Mouse (Mus musculus): ENCODE measurements around the gene Dlg4. TPM values are rescaled to one million over a fixed set of nuclear protein-coding genes. Genes with fewer than 3 reads are reported as not detected.
A peak's percentile ranks its signal among the peaks of the same experiment; 100 is the strongest.

Dlg4 gene
- total and polyA plus RNA-seq, 3 experiments, result 6.5 to 24.7 TPM; not detected in 1

- H3K27ac ChIP-seq (ENCODE audit: control insufficient read depth, low read depth, low read length), result no peak overlapping the region
- no peaks in the 10 kb centered on the region for H3K9me3 ChIP-seq (replicated peaks; ENCODE audit: insufficient read depth, low read length)
- H3K4me3 ChIP-seq (ENCODE audit: control insufficient read depth in 1 of 2, insufficient read depth in 1 of 2, low read depth in 2 of 2, low read length in 2 of 2), result no peak overlapping the region
- TF ChIP-seq POLR2AphosphoS5 (IDR thresholded peaks at IDR 0.05; ENCODE audit: borderline replicate concordance, low read depth, low read length), result no peak
- TF ChIP-seq BHLHE40 (IDR thresholded peaks at IDR 0.05; ENCODE audit: borderline replicate concordance, low read depth, low read length), result no peak
- TF ChIP-seq CHD1 (IDR thresholded peaks at IDR 0.05; ENCODE audit: low read depth, low read length), result no peak
- TF ChIP-seq ELF1 (IDR thresholded peaks at IDR 0.05; ENCODE audit: low read depth, low read length), result no peak
- TF ChIP-seq JUND (IDR thresholded peaks at IDR 0.05; ENCODE audit: low read depth, low read length), result no peak
- TF ChIP-seq MAFK (IDR thresholded peaks at IDR 0.05; ENCODE audit: borderline replicate concordance, low read depth, low read length), result no peak
- no peak for TF ChIP-seq CTCF (IDR thresholded peaks at IDR 0.05 in 2 of 3, conservative IDR thresholded peaks at IDR 0.05 in 1 of 3; ENCODE audit: control insufficient read depth in 1 of 3, insufficient read depth in 1 of 3, low read depth in 2 of 3, low read length in 3 of 3, poor library complexity in 1 of 3, severe bottlenecking in 1 of 3)
- TF ChIP-seq MYC (IDR thresholded peaks at IDR 0.05; ENCODE audit: low read depth, low read length), result no peak
- TF ChIP-seq TBP (IDR thresholded peaks at IDR 0.05; ENCODE audit: low read depth, low read length), result no peak
- TF ChIP-seq POLR2A (IDR thresholded peaks at IDR 0.05; ENCODE audit: control insufficient read depth in 1 of 2, insufficient read depth in 1 of 2, low read depth in 1 of 2, low read length in 2 of 2, poor library complexity in 1 of 2), result no peak
- no peak for TF ChIP-seq SMC3 (IDR thresholded peaks at IDR 0.05; ENCODE audit: low read depth, low read length)
- no peak for TF ChIP-seq POLR2AphosphoS2 (IDR thresholded peaks at IDR 0.05; ENCODE audit: low read length)
- TF ChIP-seq ZKSCAN1 (IDR thresholded peaks at IDR 0.05; ENCODE audit: low read depth, low read length), result no peak
- no peak for TF ChIP-seq USF1 (IDR thresholded peaks at IDR 0.05; ENCODE audit: low read depth, low read length)
- TF ChIP-seq NRF1 (IDR thresholded peaks at IDR 0.05; ENCODE audit: insufficient read depth, low read depth, low read length, poor library complexity, severe bottlenecking), result no peak
- no peak for TF ChIP-seq GABPA (IDR thresholded peaks at IDR 0.05; ENCODE audit: low read depth, low read length)
- no peak for TF ChIP-seq SIN3A (IDR thresholded peaks at IDR 0.05; ENCODE audit: low read length)
- no peak for TF ChIP-seq TAL1 (IDR thresholded peaks at IDR 0.05; ENCODE audit: low read length)
- no peak for TF ChIP-seq CHD2 (IDR thresholded peaks at IDR 0.05; ENCODE audit: low read length)
- TF ChIP-seq HCFC1 (IDR thresholded peaks at IDR 0.05; ENCODE audit: low read depth, low read length), result no peak
- H3K27me3 ChIP-seq (ENCODE audit: control insufficient read depth in 1 of 2, insufficient read depth in 2 of 2, low read length in 2 of 2), result no peaks in the 10 kb centered on the region
- peaks cover 8 to 37% of the 10 kb centered on the region in 2 experiments for H3K36me3 ChIP-seq (ENCODE audit: control insufficient read depth in 1 of 2, insufficient read depth in 2 of 2, low read length in 2 of 2)
- H3K4me1 ChIP-seq (ENCODE audit: control insufficient read depth in 1 of 2, insufficient read depth in 2 of 2, low read length in 2 of 2), result peaks cover 16 to 36% of the 10 kb centered on the region in 2 experiments
- H3K79me2 ChIP-seq (ENCODE audit: control insufficient read depth, insufficient read depth, low read length, poor library complexity), result peaks cover 35% of the 10 kb centered on the region
- H3K9ac ChIP-seq (ENCODE audit: control insufficient read depth, low read depth, low read length, poor library complexity, severe bottlenecking), result no peak overlapping the region
- DNase-seq (ENCODE audit: low read depth, low spot score), result no peak
These were observed 14.3 kb upstream of the Dlg4 start for GRCm38 (mm10) chr11:70002471-70002870.

GRCm38 (mm10) chr11:70005521-70005920 lies 11.2 kb upstream of the Dlg4 start:
- no peaks in the 10 kb centered on the region for H3K9me3 ChIP-seq (replicated peaks; ENCODE audit: insufficient read depth, low read length)
- no peaks in the 10 kb centered on the region for H3K27me3 ChIP-seq (ENCODE audit: control insufficient read depth in 1 of 2, insufficient read depth in 2 of 2, low read length in 2 of 2)
- H3K4me3 ChIP-seq (ENCODE audit: control insufficient read depth in 1 of 2, insufficient read depth in 1 of 2, low read depth in 2 of 2, low read length in 2 of 2), result no peak overlapping the region
- H3K27ac ChIP-seq (ENCODE audit: control insufficient read depth, low read depth, low read length), result no peak overlapping the region
- peaks cover 4 to 10% of the 10 kb centered on the region in 2 experiments for H3K36me3 ChIP-seq (ENCODE audit: control insufficient read depth in 1 of 2, insufficient read depth in 2 of 2, low read length in 2 of 2)
- TF ChIP-seq ZMIZ1 (IDR thresholded peaks at IDR 0.05; ENCODE audit: low read depth, low read length), result no peak
- TF ChIP-seq ZC3H11A (IDR thresholded peaks at IDR 0.05; ENCODE audit: low read depth, low read length), result 0 out of 2 replicates have a peak, but pooled peaks have one; percentile 4
- TF ChIP-seq USF1 (IDR thresholded peaks at IDR 0.05; ENCODE audit: low read depth, low read length), result no peak
- peak in 2 of 3 experiments; percentile 48 to 65; a peak in 4 of 6 replicates for TF ChIP-seq CTCF (IDR thresholded peaks at IDR 0.05 in 2 of 3, conservative IDR thresholded peaks at IDR 0.05 in 1 of 3; ENCODE audit: control insufficient read depth in 1 of 3, insufficient read depth in 1 of 3, low read depth in 2 of 3, low read length in 3 of 3, poor library complexity in 1 of 3, severe bottlenecking in 1 of 3)
- peak; percentile 53 for TF ChIP-seq SMC3 (IDR thresholded peaks at IDR 0.05; ENCODE audit: low read depth, low read length)
- TF ChIP-seq RAD21 (IDR thresholded peaks at IDR 0.05; ENCODE audit: low read depth, low read length), result peak; percentile 23
- H3K4me1 ChIP-seq (ENCODE audit: control insufficient read depth in 1 of 2, insufficient read depth in 2 of 2, low read length in 2 of 2), result peaks cover 8 to 11% of the 10 kb centered on the region in 2 experiments; a peak in 3 of 4 replicates
- DNase-seq (ENCODE audit: low read depth, low spot score), result peak; percentile 34
- H3K79me2 ChIP-seq (ENCODE audit: control insufficient read depth, insufficient read depth, low read length, poor library complexity), result peaks cover 34% of the 10 kb centered on the region
- no peak overlapping the region for H3K9ac ChIP-seq (ENCODE audit: control insufficient read depth, low read depth, low read length, poor library complexity, severe bottlenecking)

Measured in MEL (cell line).